Mouse (Mus musculus) left cerebral cortex, postnatal 36 days (tissue): Measurements from ENCODE around the gene Entpd1. TPM values are rescaled to one million over a fixed set of nuclear protein-coding genes. Genes with fewer than 3 reads are reported as not detected.

Experiments
- DNase-seq, 2 experiments: peaks; one replicate each; pipeline ENCODE4 v3.0.0; 2021 to 2022; ENCODE audit warnings: low spot score in 2 of 2, mixed read lengths in 1 of 2
- intact Hi-C: fragments of 180-260 bp; cut with DNase I; formaldehyde crosslinking; loops from one replicate; pipeline ENCODE4 v1.15.1; 2025
- total RNA-seq, 2 experiments: library from RNA; stranded (reverse); gene quantifications; 2 replicates each; pipeline ENCODE4 v1.2.3; 2021

Entpd1 gene
- total RNA-seq, 2 experiments from 2014 or later: 12.5 to 16.9 TPM

GRCm38 (mm10) chr19:40659651-40660478 lies 47.7 kb downstream of the Entpd1 start:
- no peak for DNase-seq
- intact Hi-C loops: no loop called here

- intact Hi-C loops: no loop called here
- DNase-seq: no peak
These were observed 48.3 kb downstream of the Entpd1 start for GRCm38 (mm10) chr19:40660510-40660909.

GRCm38 (mm10) chr19:40661108-40661507 lies 48.9 kb downstream of the Entpd1 start:
- no peak for DNase-seq
- intact Hi-C loops: no loop called here

GRCm38 (mm10) chr19:40661874-40662273 lies 49.7 kb downstream of the Entpd1 start:
- no peak for DNase-seq
- intact Hi-C loops: no loop called here

- DNase-seq: no peak
- intact Hi-C loops: no loop called here
These were observed 50.6 kb downstream of the Entpd1 start for GRCm38 (mm10) chr19:40662727-40663126.

- DNase-seq: no peak
- intact Hi-C loops: no loop called here
These were observed 53.6 kb downstream of the Entpd1 start for GRCm38 (mm10) chr19:40665778-40666177.

- intact Hi-C loops: no loop called here
- no peak for DNase-seq
These were observed 54.9 kb downstream of the Entpd1 start for GRCm38 (mm10) chr19:40667111-40667510.

GRCm38 (mm10) chr19:40675329-40675728 lies 63.2 kb downstream of the Entpd1 start:
- DNase-seq: no peak
- intact Hi-C loops: no loop called here

- intact Hi-C loops: no loop called here
- no peak for DNase-seq
These were observed 65.9 kb downstream of the Entpd1 start for GRCm38 (mm10) chr19:40678087-40678486.

GRCm38 (mm10) chr19:40678532-40679307 lies 66.6 kb downstream of the Entpd1 start:
- DNase-seq: no peak
- intact Hi-C loops: no loop called here

GRCm38 (mm10) chr19:40679632-40680031 lies 67.5 kb downstream of the Entpd1 start:
- intact Hi-C loops: no loop called here
- DNase-seq: no peak

- intact Hi-C loops: no loop called here
- no peak for DNase-seq
These were observed 72.0 kb downstream of the Entpd1 start for GRCm38 (mm10) chr19:40684124-40684523.

GRCm38 (mm10) chr19:40684566-40684965 lies 72.4 kb downstream of the Entpd1 start:
- intact Hi-C loops: no loop called here
- DNase-seq: no peak

- intact Hi-C loops: no loop called here
- DNase-seq: no peak
These were observed 75.2 kb downstream of the Entpd1 start for GRCm38 (mm10) chr19:40687291-40687927.

GRCm38 (mm10) chr19:40693201-40693600 lies 81.0 kb downstream of the Entpd1 start:
- intact Hi-C loops: no loop called here
- DNase-seq: no peak

- intact Hi-C loops: no loop called here
- peak in 1 of 2 experiments; percentile 22 for DNase-seq
These were observed 84.0 kb downstream of the Entpd1 start for GRCm38 (mm10) chr19:40696116-40696515.

- no peak for DNase-seq
- intact Hi-C loops: no loop called here
These were observed 86.1 kb downstream of the Entpd1 start for GRCm38 (mm10) chr19:40698103-40698853.

- DNase-seq: no peak
- intact Hi-C loops: loop anchor here (1.0 kb wide), 1 partner anchor 67 kb away; no protein-coding TSS in a partner anchor
These were observed 87.7 kb downstream of the Entpd1 start for GRCm38 (mm10) chr19:40699816-40700215.

- peak; percentile 76 to 77 for DNase-seq
- intact Hi-C loops: loop anchor here (2.0 kb wide), 1 partner anchor 72 kb away; no protein-coding TSS in a partner anchor
These were observed 90.2 kb downstream of the Entpd1 start for GRCm38 (mm10) chr19:40702406-40702805.
